Mouse (Mus musculus) WW6 (cell line): Measurements from ENCODE around the gene Mrrf.

Experiments used
- DNase-seq: peaks from one replicate; pipeline ENCODE4 v3.0.0-alpha.2; 2013; ENCODE audit warnings: low read depth, low spot score

Gene Mrrf

GRCm38 (mm10) chr2:36200813-36201212, 64.6 kb downstream of the Mrrf start:
- no peak for DNase-seq

- DNase-seq = no peak
Observed at GRCm38 (mm10) chr2:36201756-36202610, 65.8 kb downstream of the Mrrf start.

- DNase-seq = no peak
Observed at GRCm38 (mm10) chr2:36202611-36202880, 66.4 kb downstream of the Mrrf start.

GRCm38 (mm10) chr2:36203011-36203825, 67.0 kb downstream of the Mrrf start:
- DNase-seq = no peak

GRCm38 (mm10) chr2:36204595-36204994, 68.4 kb downstream of the Mrrf start:
- DNase-seq = no peak

DNA sequence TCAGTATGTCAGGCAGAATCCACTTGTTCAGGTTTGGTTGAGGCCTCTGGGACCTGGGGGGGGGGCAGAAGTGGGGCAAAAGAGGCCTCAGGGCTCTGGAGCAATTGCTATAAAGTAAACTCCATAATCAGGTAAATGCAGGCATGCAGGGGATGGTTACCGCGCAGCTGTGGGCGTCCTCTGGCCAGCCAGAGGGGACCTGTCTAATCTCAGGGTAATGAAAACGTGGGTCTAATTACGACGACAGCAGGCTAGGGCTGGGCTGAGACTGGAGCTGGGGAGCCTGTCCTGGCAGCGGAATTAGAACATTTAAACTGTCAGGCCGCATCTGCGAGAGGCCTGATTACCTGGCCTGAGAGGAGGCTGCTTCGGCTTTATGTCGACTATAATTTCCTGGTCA, 70.9 kb downstream of the Mrrf start:
- DNase-seq = no peak

DNA sequence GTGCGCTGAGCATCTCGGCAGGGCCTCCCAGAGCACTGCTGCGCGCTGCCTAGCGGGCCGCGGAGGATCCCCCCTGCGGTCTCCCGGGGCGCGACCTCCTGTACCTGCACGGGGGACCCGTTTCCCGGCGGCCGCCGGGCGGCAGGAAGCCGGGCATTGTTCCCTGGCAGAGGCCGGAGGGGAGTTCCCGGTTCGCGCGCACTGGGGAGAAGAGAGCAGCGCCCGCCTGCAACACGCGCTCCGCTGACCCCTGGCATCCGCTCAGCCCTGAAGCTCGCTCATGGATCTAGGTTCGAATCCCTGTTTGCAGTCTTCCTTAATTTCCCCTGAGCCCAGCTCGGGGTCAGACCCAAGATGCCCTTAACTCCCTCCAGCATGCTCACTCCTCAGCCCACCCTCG, 74.6 kb downstream of the Mrrf start:
- DNase-seq = no peak

DNA sequence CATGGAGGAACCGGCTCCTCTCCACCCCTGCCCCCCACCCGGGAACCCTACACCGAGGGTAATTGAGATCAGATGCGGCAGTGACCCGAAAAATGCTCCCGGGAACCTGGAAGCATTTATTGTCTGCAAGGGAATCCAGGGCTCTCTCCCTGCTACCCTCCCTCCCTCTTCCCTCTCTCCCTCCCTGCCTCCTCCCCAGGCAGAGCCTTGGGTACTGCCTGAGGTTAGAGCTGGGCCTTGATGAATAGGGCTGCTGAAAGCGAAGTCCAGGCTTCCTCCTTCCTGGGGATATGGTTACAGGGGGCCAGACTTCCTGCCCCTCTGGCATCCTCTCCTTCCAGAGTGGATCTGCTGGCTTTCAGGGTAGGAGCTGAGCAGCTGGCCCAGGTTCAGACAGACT, 75.6 kb downstream of the Mrrf start:
- no peak for DNase-seq

GRCm38 (mm10) chr2:36213108-36213507, 76.9 kb downstream of the Mrrf start:
- DNase-seq = no peak

GRCm38 (mm10) chr2:36214023-36214422, 77.8 kb downstream of the Mrrf start:
- peak; percentile 67 for DNase-seq

DNA sequence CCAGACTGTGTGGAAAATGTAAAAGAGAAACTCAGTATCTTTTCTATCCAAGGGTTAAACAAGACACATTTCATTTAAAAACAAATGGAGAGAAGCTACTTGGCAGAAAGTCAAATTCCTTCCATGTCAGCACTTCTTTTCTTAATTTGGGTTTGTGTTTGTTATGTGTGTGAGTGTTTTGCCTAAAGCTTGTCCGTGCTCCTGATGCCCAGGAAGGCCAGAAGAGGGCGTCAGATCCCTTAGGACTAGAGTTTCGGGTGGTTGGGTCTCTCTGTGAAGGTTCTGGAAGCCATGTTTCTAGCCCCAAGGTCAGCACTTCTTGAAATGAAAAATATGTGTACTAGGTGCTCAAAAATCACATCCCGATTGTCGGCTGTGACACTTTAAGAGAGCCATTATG, 78.2 kb downstream of the Mrrf start:
- DNase-seq = no peak

- DNase-seq = no peak
Observed at GRCm38 (mm10) chr2:36215203-36215739, 79.1 kb downstream of the Mrrf start.

DNA sequence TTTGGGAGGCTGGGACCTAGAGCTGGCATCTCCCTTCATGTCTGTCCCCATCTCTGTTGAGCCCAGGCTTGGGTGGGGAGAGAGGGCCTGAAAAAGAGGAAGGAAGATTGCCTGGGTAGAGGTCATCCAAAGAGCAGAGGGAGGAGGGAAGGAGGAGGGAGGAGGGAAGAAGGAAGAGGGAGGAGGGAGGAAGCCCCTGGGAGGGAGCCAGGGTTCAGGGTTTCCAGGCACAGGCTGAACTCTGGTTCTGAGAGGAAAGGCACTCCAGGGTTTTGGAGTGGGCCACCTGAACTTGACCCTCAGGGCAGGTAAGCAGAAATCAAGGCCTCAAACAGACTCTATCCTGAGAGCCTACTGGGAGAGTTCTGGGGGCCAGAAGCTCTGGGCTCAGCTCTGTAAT, 80.4 kb downstream of the Mrrf start:
- no peak for DNase-seq

DNA sequence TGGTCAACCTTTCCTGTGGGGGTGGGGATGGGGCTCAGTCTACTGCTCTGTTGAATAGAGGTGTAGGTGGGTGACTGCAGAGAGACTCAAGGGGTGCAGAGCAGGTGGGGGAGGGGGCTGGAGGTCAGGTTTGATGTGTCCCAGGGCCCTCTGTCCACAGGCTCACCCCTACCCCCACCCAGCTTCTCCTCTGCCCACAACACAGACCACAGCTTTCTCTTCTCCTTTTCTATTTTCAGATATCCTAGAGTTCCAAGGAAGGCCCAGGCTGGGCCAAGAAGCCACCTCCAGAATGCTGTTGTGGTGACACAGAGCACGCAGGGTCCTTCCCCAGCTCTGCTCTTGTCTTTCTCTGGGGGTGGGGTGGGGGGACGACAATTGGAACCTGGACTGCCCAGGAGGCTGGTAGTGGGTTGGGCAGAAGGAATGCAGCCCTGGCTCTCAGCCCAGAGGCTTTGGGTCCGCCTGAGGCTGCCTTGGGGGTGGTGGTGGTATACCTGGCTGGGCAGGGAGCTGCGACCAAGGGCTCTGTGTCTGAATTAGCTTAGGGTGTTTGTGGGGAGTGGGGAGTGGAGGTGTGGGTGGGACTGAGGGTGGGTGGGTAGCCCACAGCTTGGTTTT, 80.9 kb downstream of the Mrrf start:
- DNase-seq = no peak

GRCm38 (mm10) chr2:36217692-36218233, 81.6 kb downstream of the Mrrf start:
- DNase-seq = no peak

DNA sequence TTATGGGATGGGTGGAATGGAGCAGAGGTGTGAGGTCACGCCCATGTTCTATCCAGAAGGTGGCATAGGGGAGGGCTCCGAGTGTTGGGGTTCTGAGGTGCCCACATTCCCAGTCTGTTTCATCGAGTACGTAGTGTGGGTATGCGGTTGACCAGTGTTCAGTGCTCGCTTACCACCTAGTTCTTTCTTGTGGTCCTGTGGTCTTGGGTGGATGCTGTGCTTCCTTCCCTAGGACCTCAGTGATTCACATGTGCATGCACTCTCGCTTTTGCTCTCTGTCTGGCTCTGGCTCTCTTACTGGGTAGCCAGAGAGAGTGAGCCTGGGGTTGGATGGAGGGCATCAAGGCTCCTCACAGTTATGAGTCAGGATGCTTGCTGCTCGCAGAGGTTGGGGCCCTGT, 83.9 kb downstream of the Mrrf start:
- no peak for DNase-seq

GRCm38 (mm10) chr2:36220891-36221290, 84.7 kb downstream of the Mrrf start:
- no peak for DNase-seq

DNA sequence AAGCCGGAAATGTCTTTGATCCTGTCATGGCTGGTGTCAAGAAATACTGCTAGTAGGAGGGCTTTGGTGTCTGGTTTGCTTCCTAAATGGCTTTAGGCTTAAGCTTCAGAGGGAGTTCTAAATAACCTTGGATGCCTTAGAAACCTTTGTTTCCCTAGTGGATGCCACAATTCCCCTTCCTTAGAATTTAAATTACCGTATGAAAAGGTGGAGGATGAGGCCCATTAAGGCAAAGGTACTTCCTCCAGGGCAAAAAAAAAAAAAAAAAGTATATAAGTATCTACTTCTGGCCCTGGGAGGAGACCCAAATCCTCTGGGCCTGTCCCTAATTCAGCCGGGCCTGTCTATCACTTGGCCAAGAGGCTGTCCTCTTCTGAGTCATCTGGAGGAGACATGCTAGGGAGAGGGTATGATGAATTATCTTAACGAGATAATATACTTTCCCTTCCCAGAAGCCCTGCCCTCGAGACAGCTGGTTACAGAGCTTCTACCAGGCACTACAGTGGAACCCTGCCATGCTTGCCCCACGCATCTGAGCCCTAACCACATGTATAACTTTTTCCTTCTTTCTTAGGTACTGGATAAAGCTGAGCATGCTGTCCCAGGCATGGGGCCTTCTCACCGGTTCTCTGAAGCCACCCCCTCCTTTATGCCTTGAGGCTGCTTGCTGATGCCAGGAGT, 86.1 kb downstream of the Mrrf start:
- peak; percentile 61 for DNase-seq

DNA sequence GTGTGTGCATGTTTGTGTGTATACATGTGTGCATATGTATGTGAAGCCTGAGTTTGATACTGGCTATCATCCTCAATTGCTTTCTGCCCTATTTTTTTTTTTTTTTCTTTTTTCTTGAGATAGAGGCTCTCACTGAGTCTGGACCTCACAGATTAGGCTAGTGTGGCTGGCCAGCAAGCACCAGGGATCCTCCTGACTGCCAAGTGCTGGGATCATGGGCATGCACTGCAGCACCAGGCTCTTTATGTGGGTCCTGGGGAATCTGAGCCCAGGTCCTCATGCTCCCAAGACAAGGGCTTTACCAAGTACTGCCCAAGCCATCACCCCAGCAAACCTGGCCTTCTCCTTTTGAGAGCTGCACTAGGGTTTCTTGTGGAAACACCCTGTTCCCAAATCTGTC, 87.2 kb downstream of the Mrrf start:
- no peak for DNase-seq

DNA sequence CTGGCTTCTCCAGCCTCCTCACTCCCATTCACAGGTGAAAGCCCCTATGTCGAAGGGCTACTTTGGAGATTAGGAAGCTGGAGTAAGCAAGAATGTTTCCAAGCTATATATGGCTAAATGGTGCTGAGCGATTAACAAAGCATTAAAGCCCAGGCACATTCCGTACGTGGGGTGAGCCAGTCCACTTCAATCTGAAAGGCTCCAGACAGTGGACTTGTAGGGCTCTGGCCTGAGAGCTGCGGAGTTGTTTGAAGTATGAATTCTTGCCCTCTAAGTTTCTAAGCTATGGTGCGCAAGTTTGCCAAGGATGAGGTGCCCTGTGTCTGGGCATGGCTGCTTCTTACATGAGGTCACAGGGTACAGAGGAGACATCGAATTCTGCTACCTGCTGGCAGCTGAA, 88.0 kb downstream of the Mrrf start:
- DNase-seq = no peak

DNA sequence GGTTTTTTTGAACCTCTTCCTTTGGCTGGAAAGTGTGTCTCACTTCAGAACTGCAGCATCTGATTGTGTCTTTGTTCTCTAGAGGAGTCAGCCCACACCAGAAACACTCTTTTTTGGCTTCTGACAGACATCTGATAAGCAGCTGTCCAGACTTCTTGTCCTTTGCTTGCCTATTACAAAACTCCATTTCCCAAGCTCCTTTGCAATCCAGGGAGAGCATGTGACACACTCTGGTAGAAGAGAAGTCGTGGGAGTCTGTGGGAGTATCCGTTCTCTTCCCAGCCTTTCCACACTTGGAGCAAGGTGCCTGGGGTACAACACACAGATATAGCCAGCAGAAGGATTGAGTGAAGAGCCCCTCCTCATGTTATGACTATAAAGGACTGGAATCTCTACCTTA, 88.4 kb downstream of the Mrrf start:
- DNase-seq = no peak

DNA sequence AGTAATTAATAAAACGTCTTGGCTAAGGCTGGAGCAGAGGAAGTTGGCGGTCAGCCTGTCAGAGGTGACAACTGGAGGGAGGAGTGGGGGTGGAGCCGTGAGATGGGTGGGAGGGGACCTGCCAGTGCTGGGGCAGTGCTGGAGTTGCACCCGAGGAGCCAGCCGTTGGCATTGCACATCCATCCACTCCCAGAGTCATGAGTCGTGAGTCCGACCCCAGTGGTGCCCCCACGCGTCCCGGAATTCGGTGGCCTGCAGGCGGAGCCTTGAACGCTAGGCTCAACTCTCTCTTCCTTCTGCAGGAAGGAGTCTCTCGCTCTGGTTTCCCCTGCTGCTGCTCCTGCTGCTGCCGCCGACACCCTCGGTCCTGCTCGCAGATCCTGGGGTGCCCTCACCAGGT, 94.2 kb downstream of the Mrrf start, which contains the start of gene Ptgs1:
Ptgs1 (plus strand) TSS at position 61 of the 400 bp plus-strand sequence.
- no peak for DNase-seq
